Mouse (Mus musculus) lung, postnatal 14 days (tissue): ENCODE data around the gene Hhipl1.

ENCODE experiments used
- DNase-seq: peaks from one replicate; pipeline ENCODE4 v3.0.0; 2021

Hhipl1 gene

DNA sequence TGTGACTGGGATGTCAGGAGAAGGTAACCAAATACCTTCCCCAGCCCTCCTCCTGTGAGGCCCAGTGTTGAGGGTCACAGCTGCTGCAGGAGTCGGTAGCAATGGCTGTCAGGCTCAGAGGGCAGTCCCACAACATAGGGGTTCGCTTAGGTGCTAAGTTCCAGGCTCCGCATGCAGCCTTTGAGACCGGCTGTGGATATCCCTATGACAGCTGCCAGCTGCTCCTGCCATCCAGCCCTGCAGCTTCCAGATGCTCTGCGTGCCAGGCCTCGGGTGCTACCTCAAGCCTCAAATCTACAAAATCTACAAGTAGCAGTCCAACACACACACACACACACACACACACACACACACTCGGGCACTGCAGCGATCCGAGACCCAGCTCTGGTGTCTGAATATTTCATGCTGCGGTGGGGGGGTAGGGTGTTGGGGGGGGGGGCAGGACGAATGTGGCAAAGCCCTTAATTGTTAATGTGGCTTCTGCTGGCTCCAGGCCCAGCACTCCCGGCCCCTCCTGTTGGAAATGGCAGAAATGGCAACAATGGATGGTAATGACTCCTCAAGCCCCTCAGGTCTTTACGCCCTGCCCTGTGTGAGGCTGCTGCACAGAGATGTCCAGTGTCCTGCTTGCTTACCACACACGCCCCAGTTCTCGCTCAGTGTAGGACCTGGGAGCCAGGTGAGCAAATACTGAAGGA is 27.7 kb upstream of the Hhipl1 start:
- DNase-seq = no peak

DNA sequence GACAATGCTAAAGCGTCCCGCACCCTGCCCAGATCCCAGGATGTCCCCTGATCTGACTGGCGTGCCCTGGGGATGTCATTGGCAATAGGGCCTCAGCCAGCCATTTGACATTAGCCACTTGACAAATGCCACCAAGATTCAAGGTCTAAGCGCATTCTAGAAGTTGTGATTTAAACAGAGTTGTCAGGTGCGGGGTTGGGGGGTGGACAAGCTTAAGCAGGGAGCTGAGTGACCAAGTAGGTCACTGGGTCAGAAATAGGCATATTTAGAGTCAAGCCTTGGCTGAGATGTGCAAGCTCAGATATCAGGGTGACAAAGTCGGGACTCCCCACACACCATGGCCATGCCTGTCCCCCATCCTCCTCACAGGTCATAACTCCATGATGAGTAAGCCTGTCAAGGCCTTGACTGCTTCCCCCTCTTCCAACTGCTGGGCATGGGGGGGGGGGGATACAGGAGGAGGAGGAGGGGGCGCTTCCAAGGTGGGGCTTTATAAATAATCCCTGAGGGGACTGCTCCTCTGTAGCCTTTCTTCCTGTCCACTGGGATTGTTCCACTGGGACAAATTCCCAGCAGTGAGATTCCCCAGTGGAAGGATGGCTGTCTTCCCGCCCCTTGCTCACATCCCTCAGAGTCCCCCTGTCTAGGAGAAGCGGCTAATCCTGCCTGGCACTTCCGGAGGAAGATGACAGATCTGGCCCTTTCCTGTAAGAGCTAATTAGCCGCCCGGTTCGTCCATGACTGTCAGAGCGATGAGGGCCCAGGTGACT is 21.4 kb upstream of the Hhipl1 start:
- DNase-seq = no peak

DNA sequence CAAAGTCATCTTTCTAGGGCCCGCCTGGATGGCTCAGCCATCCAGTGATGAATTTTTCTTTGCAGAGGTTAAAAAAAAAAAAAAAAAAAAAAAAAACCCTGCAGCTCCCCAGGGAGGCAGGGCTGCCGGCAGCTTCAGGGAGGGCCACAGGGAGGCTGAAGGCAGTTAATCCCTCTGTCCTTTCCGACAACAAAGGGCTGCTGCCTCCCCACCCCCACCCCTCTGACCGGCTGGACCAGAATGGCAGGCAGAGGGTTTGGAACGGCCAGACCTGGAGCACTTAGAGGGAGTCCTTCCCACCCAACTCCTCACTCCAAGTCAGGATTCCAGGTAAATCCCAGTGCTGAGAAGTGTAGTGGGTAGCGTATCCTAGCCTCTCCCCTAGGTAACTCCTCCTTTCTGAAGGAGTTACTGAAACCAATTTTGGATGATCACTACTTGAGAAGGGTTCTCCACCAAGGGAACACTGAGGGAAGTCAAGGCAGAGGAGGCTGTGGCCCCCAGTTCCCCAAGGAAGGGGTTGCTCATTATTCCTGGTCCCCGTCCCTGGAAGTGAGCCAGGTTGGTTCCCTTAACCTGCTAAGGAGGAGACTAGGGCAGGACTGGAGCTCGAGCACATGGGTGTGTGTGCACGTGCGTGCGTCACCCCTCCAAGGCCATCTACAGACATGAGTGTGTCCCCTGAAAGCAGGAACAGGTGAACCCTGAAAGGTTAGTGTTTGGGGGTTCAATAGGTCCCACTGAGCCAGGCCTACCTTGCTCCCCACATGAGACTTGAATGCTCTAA is 20.7 kb upstream of the Hhipl1 start:
- no peak for DNase-seq

DNA sequence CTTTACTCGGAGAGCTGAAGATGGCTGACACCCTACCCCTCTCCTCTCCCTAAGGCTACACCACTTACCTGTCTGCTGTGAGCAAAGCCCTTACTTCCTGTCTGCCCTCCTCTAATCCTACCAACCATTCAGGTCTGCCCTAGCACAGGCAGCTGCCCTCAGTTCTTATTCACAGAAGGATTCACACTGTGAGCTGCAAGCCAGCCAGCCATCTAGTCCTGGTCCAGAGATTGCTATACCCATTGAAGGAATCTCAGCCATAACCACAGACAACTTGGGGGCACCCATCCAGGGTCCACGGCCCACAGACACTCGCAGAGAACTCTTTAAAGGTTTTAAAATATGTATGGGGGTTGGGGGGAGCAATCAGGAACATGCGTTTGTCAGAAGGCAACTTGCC is 19.7 kb upstream of the Hhipl1 start:
- no peak for DNase-seq

DNA sequence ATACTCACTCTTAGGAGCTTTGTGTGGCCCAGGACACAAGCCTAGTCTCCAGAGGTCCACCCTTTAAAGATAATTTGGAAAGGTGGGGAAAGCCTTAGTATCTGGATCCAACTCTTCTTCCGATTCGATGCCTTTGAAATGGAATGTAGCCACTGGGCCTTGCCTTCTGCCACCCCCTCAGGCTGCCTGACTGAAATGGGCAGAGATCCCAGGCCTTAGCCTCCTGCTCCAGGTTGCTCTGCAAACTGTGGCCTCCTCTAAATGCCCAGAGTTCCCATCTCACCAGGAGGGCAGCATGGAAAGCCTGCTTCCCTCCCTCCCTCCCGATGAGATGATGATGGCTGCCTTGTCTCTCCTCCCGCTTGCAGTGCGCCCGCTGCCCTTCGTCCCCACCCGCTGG is 19.1 kb upstream of the Hhipl1 start:
- DNase-seq = no peak

DNA sequence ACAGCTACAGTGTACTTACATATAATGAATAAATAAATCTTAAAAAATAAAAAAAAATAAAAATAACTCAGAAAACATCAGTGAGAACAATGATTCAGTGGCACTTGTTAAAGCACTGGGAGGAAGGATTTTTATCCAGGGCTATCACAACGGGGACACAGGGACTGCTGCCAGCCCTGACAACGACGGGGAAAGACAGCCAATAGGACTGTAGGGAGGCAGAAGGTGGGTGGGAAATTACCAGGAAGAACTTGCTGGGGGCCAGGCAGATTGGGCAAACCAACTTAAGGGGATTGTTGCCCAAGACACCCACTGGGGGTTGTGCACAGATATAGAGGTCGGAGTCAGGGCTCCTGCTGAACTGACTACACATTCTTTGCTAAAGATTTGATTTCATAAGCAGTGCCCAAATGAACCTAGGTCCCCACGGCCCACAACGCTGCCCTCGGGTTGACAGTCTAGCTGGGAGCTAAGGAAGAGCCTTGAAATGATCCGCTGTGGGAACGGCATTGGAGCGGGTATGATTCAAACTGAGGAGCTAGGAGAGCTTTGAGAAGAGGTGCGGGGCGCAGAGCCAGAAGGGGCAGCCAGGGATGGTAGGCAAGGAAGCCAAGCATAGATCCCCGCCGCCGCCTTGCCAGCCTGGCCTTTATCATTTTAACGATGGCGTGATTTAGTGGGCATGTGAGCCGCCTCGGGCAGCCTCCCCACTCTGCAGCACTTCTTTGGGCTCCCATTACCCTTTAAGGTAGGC is 17.8 kb upstream of the Hhipl1 start:
- no peak for DNase-seq

- DNase-seq = no peak
These were observed 13.7 kb upstream of the Hhipl1 start for GRCm38 (mm10) chr12:108292419-108292818.

DNA sequence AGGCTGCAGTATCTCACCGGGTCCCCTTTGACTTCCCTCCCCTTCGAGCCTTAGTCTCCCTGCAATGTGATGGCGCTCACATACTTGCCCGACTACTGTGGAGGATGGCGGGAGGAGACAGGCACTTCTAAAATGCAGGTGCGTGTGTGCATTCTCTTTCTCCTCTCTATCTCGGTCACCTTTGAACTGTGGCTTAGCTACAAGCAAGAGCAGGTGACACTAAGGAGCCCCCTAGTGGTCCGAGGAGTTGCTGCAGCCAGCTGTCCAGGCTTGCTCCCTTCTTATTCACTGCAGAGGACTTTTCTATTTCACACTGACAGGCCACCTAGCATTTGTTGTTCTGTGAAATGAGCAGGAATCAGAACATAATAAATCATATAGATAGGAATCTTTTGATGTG is 13.1 kb upstream of the Hhipl1 start:
- DNase-seq = peak; percentile 82

- no peak for DNase-seq
These were observed 11.4 kb upstream of the Hhipl1 start for GRCm38 (mm10) chr12:108294620-108295019.

GRCm38 (mm10) chr12:108297033-108297432 is 9.0 kb upstream of the Hhipl1 start:
- no peak for DNase-seq

DNA sequence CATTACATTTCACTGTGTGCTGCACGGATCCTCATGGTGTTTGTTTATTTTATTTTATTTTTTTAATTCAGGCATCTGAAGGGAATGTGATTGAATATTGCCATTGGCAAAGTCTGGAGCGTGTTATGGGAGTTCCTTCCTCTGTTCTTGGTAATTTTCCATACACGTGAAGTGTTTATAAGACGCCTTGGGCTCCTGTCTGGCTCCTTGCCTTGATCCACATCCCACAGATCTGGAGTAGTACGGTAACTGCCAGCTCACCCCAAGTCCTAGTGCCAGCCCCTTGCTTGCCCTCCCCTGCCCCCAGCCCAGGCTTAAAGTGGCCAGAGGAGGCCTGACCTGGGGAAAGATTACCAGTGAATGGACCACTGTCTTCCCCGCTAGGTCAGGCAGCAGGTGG is 5.1 kb upstream of the Hhipl1 start:
- DNase-seq = no peak

DNA sequence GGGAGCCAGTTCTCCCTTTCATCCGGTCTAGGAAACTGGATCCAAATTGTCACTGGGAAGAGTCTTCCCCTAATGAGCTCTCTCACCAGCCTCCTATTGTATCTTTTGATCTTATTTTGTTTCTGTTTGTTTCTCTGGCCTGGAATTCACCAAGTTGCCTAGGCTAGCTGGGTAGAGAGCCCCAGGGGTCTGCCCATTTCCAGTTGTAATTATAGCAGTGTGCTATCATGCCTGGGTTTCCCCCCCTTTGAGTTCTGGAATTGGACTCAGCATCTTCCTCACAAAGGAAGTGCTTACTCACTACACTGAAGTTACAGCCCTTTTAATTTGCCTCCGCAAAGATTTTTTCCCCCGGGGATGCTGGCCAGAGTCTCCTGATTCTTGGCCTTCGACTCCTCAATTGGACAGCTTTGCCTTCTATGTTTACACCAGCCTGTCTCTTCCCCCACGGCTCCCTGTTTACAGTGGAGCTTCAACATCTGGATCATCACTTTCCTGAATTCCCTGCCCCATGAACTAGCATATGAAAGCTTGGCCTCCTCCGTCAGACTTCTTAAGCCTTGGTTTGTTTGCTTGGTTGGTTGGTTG is 2.2 kb upstream of the Hhipl1 start:
- no peak for DNase-seq

DNA sequence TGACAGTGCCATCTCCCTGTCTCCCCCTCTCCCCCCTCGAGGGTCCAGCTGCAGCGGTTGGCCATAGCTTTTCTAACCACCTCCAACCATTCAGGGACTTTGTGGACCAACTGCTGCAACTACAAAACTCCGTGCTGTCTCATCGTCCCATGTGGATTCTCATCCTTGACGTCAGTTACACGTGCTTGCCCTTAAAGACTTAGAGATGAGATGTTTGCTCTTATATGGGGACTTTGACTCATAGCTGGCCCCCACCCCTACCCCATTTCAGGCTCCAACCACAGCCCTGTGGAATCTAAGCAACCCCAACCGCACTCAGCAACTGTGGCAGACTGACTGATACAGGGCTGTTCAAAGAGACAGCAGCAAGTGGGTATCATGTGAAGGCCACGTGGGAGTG is 898 bp upstream of the Hhipl1 start:
- DNase-seq = no peak

- peak; percentile 73 for DNase-seq
These were observed 1.5 kb downstream of the Hhipl1 start for GRCm38 (mm10) chr12:108307553-108307952.

DNA sequence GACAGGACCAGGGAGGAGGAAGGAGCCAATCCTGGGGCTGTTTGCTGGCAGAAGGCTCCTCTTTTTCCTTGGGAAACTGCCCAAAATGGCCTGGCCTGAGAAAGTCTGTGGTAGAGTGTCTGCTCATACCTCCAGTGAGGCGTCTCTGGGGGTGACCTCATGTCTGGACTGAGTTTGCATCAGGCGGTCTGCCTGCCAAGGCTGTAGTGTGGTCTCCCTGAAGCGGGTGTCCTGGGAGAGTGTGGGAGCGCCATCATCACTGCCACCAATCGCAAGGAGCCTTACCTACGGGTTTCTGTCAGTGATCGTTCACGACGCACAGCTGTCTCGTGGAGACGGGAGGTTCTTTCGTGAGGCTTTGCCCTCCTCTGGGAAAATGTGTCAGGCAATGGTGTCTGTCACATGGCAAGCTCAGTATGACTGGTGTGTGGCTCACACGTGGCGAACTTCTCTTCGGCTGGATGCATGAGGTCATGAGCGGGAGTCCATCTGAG is 2.3 kb downstream of the Hhipl1 start:
- peak; percentile 59 for DNase-seq

GRCm38 (mm10) chr12:108309116-108309794 is 3.2 kb downstream of the Hhipl1 start:
- DNase-seq = peak; percentile 55

- no peak for DNase-seq
These were observed 4.0 kb downstream of the Hhipl1 start for GRCm38 (mm10) chr12:108310041-108310440.

- DNase-seq = no peak
These were observed 4.5 kb downstream of the Hhipl1 start for GRCm38 (mm10) chr12:108310456-108311027.

DNA sequence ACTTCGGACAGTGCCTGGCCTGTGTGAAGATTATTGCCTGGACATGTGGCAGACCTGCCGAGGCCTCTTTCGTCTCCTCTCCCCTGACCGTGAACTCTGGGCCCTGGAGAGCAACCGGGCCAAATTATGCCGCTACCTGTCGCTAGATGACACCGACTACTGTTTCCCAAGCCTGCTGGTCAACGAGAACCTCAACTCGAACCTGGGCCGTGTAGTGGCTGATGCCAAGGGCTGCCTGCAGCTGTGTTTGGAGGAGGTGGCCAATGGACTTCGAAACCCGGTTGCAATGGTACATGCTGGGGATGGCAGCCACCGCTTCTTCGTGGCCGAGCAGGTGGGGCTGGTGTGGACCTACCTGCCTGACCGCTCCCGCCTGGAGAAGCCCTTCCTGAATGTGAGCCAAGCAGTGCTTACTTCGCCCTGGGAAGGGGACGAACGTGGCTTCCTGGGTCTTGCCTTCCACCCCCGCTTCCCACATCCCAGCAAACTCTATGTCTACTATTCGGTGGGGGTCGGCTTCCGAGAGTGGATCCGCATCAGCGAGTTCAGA is 5.7 kb downstream of the Hhipl1 start:
- no peak for DNase-seq

DNA sequence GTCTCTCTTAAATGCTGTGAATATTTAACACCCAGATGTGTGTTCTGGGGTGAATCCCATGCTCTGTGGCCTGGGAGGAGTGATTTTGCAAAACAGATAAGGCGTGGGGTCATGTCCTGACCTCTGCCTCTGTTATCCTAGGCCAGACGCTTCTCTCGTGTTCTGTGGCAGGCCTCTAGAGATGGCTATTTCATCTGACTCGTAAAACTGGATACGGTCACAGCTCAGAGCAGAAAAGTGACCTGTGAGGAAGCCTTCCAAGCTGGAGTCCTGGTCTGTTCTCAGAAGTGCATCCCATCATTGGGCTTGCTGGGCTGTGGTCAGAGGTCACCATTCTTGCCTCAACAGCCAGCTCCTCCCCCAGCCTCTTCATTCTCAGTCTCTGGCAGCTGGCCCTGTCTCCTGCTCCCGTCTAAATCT is 6.4 kb downstream of the Hhipl1 start:
- peak; percentile 53 for DNase-seq

DNA sequence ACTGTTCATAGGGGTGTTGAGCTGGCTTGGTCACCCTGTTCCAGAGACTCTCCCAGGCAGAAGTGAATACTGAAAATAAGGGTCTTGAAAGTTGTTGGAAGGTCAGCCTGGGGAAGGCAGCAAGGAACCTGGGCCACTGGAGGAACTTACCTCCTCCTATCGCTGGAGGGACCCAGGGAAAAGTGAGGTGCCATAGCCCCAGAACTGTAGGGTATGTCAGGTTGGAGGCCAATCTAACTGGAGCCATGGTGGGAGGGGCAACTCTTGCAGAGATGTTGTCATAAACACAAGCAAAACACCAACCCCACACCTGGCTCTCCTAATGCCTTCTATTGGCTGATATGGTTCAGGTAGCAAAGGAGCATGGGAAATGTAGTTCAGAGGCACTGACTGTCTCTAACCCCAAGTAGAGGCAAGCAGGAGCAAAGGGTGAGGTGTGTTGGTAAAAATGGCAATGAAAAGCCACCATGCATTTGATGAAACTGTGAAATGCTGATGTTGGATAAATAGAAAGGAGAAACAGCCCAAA is 7.2 kb downstream of the Hhipl1 start:
- no peak for DNase-seq
